Mouse (Mus musculus) MEL (cell line): ENCODE measurements around the gene Zmym2. TPM values are rescaled to one million over a fixed set of nuclear protein-coding genes. Genes with fewer than 3 reads are reported as not detected.
"Not testable (repeated sequence)": the region's sequence is repeated elsewhere in the genome, so short reads cannot be mapped to it uniquely, and the experiment has no call there.

Experiments
- DNase-seq: peaks from one replicate; pipeline ENCODE4 v3.0.0; 2011; ENCODE audit warnings: low read depth, low spot score
- H3K27ac ChIP-seq: 2 replicates; pipeline ENCODE4 v1.5.1; 2012; ENCODE audit warnings: low read depth, mild to moderate bottlenecking, control low read depth, low read length, moderate library complexity; ENCODE audit not compliant: control insufficient read depth
- H3K27me3 ChIP-seq, 2 experiments: fragments of 150-350 bp in 1 of 2; sonication (generic) in 1 of 2; 2 replicates each; pipeline ENCODE4 v1.6.1; 2012; ENCODE audit warnings: low read length in 2 of 2, mild to moderate bottlenecking in 2 of 2, improper control_type of control experiment in 1 of 2, moderate library complexity in 1 of 2; ENCODE audit not compliant: insufficient read depth in 2 of 2, control insufficient read depth in 1 of 2
- H3K36me3 ChIP-seq, 2 experiments: 2 replicates each; pipeline ENCODE4 v1.6.1; 2012 to 2014; ENCODE audit warnings: low read length in 2 of 2, improper control_type of control experiment in 1 of 2, inconsistent platforms in 1 of 2, mild to moderate bottlenecking in 1 of 2; ENCODE audit not compliant: insufficient read depth in 2 of 2, control insufficient read depth in 1 of 2
- H3K4me1 ChIP-seq, 2 experiments: fragments of 150-350 bp in 1 of 2; sonication (generic) in 1 of 2; 2 replicates each; pipeline ENCODE4 v1.6.1; 2012; ENCODE audit warnings: low read length in 2 of 2, improper control_type of control experiment in 1 of 2, mild to moderate bottlenecking in 1 of 2; ENCODE audit not compliant: insufficient read depth in 2 of 2, control insufficient read depth in 1 of 2
- H3K4me3 ChIP-seq, 2 experiments: fragments of 150-350 bp in 1 of 2; sonication (generic) in 1 of 2; 2 replicates each; pipeline ENCODE4 v1.5.1; 2012; ENCODE audit warnings: low read depth in 2 of 2, low read length in 2 of 2, mild to moderate bottlenecking in 2 of 2, moderate library complexity in 2 of 2, control low read depth in 1 of 2, improper control_type of control experiment in 1 of 2; ENCODE audit not compliant: control insufficient read depth in 1 of 2, insufficient read depth in 1 of 2
- H3K79me2 ChIP-seq: 2 replicates; pipeline ENCODE4 v1.6.1; 2012; ENCODE audit warnings: mild to moderate bottlenecking, low read length, moderate library complexity; ENCODE audit not compliant: control insufficient read depth, poor library complexity, insufficient read depth
- H3K9ac ChIP-seq: 2 replicates; pipeline ENCODE4 v1.6.1; 2012; ENCODE audit warnings: low read depth, mild to moderate bottlenecking, control low read depth, low read length, moderate library complexity; ENCODE audit not compliant: control insufficient read depth, poor library complexity, severe bottlenecking
- H3K9me3 ChIP-seq: fragments of 150-350 bp; sonication (generic); replicated peaks from 2 replicates; pipeline ENCODE4 v1.6.1; 2012; ENCODE audit warnings: mild to moderate bottlenecking, low read length, improper control_type of control experiment, moderate library complexity; ENCODE audit not compliant: insufficient read depth
- CHD2 ChIP-seq: IDR thresholded peaks from 2 replicates; pipeline ENCODE4 v1.6.1; 2011; ENCODE audit warnings: low read length, improper control_type of control experiment
- CTCF ChIP-seq, 3 experiments: IDR thresholded peaks in 2 of 3; conservative IDR thresholded peaks in 1 of 3; 2 replicates each; pipeline ENCODE4 v1.5.1; 2011 to 2012; ENCODE audit warnings: low read length in 3 of 3, low read depth in 2 of 3, mild to moderate bottlenecking in 2 of 3, improper control_type of control experiment in 1 of 3, inconsistent platforms in 1 of 3, mixed read lengths in 1 of 3, moderate library complexity in 1 of 3; ENCODE audit not compliant: control insufficient read depth in 1 of 3, insufficient read depth in 1 of 3, poor library complexity in 1 of 3, severe bottlenecking in 1 of 3
- E2F4 ChIP-seq: IDR thresholded peaks from 2 replicates; pipeline ENCODE4 v1.6.1; 2011; ENCODE audit warnings: low read depth, low read length, improper control_type of control experiment, borderline replicate concordance
- EP300 ChIP-seq, 2 experiments: IDR thresholded peaks; 2 replicates each; pipeline ENCODE4 v1.6.1; 2011; ENCODE audit warnings: improper control_type of control experiment in 2 of 2, low read length in 2 of 2, low read depth in 1 of 2, mild to moderate bottlenecking in 1 of 2
- ETS1 ChIP-seq: IDR thresholded peaks from 2 replicates; pipeline ENCODE4 v1.6.1; 2012; ENCODE audit warnings: low read depth, mild to moderate bottlenecking, inconsistent platforms, low read length, improper control_type of control experiment, moderate library complexity
- GATA1 ChIP-seq: IDR thresholded peaks from 2 replicates; pipeline ENCODE4 v1.6.1; 2011; ENCODE audit warnings: low read depth, low read length, improper control_type of control experiment
- JUND ChIP-seq: IDR thresholded peaks from 2 replicates; pipeline ENCODE4 v1.6.1; 2011; ENCODE audit warnings: low read depth, mild to moderate bottlenecking, improper control_type of control experiment, low read length
- MAX ChIP-seq: IDR thresholded peaks from 2 replicates; pipeline ENCODE4 v1.6.1; 2011; ENCODE audit warnings: low read length, improper control_type of control experiment
- MAZ ChIP-seq: IDR thresholded peaks from 2 replicates; pipeline ENCODE4 v1.6.1; 2012; ENCODE audit warnings: low read depth, mild to moderate bottlenecking, inconsistent platforms, low read length, improper control_type of control experiment
- MEF2A ChIP-seq: IDR thresholded peaks from 2 replicates; pipeline ENCODE4 v1.6.1; 2014; ENCODE audit warnings: low read depth, mild to moderate bottlenecking, inconsistent platforms, low read length, improper control_type of control experiment; ENCODE audit not compliant: poor library complexity, insufficient replicate concordance, severe bottlenecking; ENCODE audit errors: extremely low read depth
- MXI1 ChIP-seq: IDR thresholded peaks from 2 replicates; pipeline ENCODE4 v1.6.1; 2011; ENCODE audit warnings: mild to moderate bottlenecking, low read depth, low read length, improper control_type of control experiment
- MYC ChIP-seq: IDR thresholded peaks from 2 replicates; pipeline ENCODE4 v1.6.1; 2011; ENCODE audit warnings: low read depth, mild to moderate bottlenecking, low read length, improper control_type of control experiment, moderate library complexity
- POLR2A ChIP-seq, 2 experiments: IDR thresholded peaks; 2 replicates each; pipeline ENCODE4 v1.6.1; 2011 to 2012; ENCODE audit warnings: low read length in 2 of 2, mild to moderate bottlenecking in 2 of 2, control low read depth in 1 of 2, improper control_type of control experiment in 1 of 2, low read depth in 1 of 2, moderate library complexity in 1 of 2; ENCODE audit not compliant: control insufficient read depth in 1 of 2, insufficient read depth in 1 of 2, poor library complexity in 1 of 2
- RCOR1 ChIP-seq: IDR thresholded peaks from 2 replicates; pipeline ENCODE4 v1.6.1; 2012; ENCODE audit warnings: low read depth, mild to moderate bottlenecking, inconsistent platforms, low read length, improper control_type of control experiment
- SIN3A ChIP-seq: IDR thresholded peaks from 2 replicates; pipeline ENCODE4 v1.6.1; 2012; ENCODE audit warnings: low read length, improper control_type of control experiment, inconsistent platforms
- SMC3 ChIP-seq: IDR thresholded peaks from 2 replicates; pipeline ENCODE4 v1.6.1; 2011; ENCODE audit warnings: low read depth, low read length, improper control_type of control experiment
- TBP ChIP-seq: IDR thresholded peaks from 2 replicates; pipeline ENCODE4 v1.8.0; 2011; ENCODE audit warnings: low read depth, low read length, improper control_type of control experiment
- TCF12 ChIP-seq: IDR thresholded peaks from 2 replicates; pipeline ENCODE4 v1.6.1; 2014; ENCODE audit warnings: low read depth, mild to moderate bottlenecking, inconsistent platforms, low read length, improper control_type of control experiment, moderate library complexity
- UBTF ChIP-seq: IDR thresholded peaks from 2 replicates; pipeline ENCODE4 v1.6.1; 2012; ENCODE audit warnings: low read depth, mild to moderate bottlenecking, inconsistent platforms, low read length, improper control_type of control experiment, moderate library complexity, borderline replicate concordance; ENCODE audit not compliant: insufficient read depth
- USF2 ChIP-seq, 2 experiments: IDR thresholded peaks; 2 replicates each; pipeline ENCODE4 v1.6.1; 2011 to 2012; ENCODE audit warnings: improper control_type of control experiment in 2 of 2, low read length in 2 of 2, borderline replicate concordance in 1 of 2, inconsistent platforms in 1 of 2, low read depth in 1 of 2, mild to moderate bottlenecking in 1 of 2; ENCODE audit not compliant: insufficient read depth in 1 of 2
- ZKSCAN1 ChIP-seq: IDR thresholded peaks from 2 replicates; pipeline ENCODE4 v1.6.1; 2012; ENCODE audit warnings: low read depth, mild to moderate bottlenecking, inconsistent platforms, low read length, improper control_type of control experiment, moderate library complexity
- polyA plus RNA-seq, 2 experiments: library from polyadenylated mRNA; stranded (reverse) in 1 of 2; unstranded in 1 of 2; fragments of >175 nt in 1 of 2; fragments of >200 nt in 1 of 2; gene quantifications; 2 replicates each; pipeline versions ENCODE4 v1.2.1 to v1.2.4; 2012; ENCODE audit warnings: low replicate concordance in 2 of 2, low read depth in 1 of 2; ENCODE audit not compliant: insufficient read length in 2 of 2, insufficient read depth in 1 of 2, missing spikeins in 1 of 2
- total RNA-seq: library from RNA; depleted of rRNA; stranded (reverse); fragments of 300-350 nt; gene quantifications from 2 replicates; pipeline ENCODE4 v1.2.3, GENCODE M21; 2012; rRNA removed

Gene Zmym2
- 9.8 and 12.2 TPM in 2 replicates for total RNA-seq
- polyA plus RNA-seq, result 100 to 1,000 TPM in 1 of 2 experiments, 10 to 100 TPM in 1; 27.7 to 407 TPM

DNA sequence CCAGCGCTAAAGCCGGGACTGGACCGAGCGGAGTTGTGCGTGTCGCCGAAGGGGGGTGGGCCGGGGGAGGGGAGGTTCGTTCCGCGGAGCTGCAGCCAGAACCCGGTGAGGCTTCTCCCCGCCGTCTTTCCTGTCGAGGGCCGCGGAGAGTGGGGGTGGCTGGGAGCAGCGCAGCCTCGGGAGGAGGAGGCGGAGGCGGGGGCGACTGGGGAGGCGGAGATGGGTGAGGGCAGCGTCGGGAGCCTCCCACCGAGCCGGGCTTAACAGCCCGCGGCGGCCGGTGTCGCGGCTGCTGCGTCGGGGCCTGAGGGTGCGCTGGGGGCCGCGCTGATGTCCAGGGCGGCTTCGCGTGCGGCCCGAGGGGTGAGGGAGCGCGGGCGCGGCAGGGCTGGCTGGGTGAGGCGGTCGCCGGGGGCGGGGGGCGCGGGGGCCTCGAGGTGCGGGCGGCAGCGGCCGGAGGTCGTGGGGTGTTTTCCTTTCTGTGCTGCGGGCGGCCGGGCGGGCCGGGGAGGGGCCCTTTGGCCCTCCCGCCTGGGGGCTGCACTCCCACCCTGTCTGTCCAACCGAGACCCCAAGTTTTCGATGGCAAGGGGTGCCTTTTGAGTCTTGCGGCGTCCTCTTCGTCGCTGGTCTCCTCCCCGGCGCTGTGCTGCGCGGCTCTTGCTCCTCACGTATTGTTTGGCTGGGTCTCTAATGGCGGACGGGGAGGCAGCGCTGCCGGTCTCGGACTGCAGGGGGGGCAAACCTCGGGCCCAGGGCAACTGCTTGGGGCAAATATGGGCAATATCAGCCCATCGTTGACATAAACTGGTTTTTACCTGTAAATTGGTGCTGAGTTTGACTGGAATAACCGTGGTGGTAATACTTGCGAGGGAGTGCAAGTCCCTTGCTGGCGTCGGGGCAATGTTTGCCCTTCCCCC, at the start of gene Zmym2:
Zmym2 (plus strand) TSS at position 60 of the 920 bp plus-strand sequence.
- not testable (repeated sequence) for H3K4me1 ChIP-seq, H3K9me3 ChIP-seq, H3K27me3 ChIP-seq
- Histone ChIP-seq H3K79me2 (peaks cover 27% of the 10 kb centered on the region), H3K9ac (peak within 1 kb of the TSS; percentile 98), H3K4me3 (peak within 1 kb of the TSS; percentile 66 to 79), H3K36me3 (peaks cover 4 to 17% of the 10 kb centered on the region in 2 experiments; a peak in 3 of 4 replicates), H3K27ac (peak within 1 kb of the TSS; percentile 95)
- peak; percentile 39; the same call in 1 of the 2 replicates for TF ChIP-seq MAZ
- peak; percentile 44 to 54 (median 54) for TF ChIP-seq CTCF (IDR thresholded peaks at IDR 0.05 in 2 of 3, conservative IDR thresholded peaks at IDR 0.05 in 1 of 3; ENCODE audit: control insufficient read depth in 1 of 3, insufficient read depth in 1 of 3, low read depth in 2 of 3, low read length in 3 of 3, poor library complexity in 1 of 3, severe bottlenecking in 1 of 3)
- TF ChIP-seq POLR2A (IDR thresholded peaks at IDR 0.05; ENCODE audit: control insufficient read depth in 1 of 2, insufficient read depth in 1 of 2, low read depth in 1 of 2, low read length in 2 of 2, poor library complexity in 1 of 2), result 0 out of 4 replicates have a peak, but pooled peaks of 1 of the 2 experiments have one; percentile 5
- TF ChIP-seq SIN3A, result peak; percentile 18; the same call in 1 of the 2 replicates
- TF ChIP-seq TBP, result 0 out of 2 replicates have a peak, but pooled peaks have one; percentile 26
- TF ChIP-seq UBTF, result 0 out of 2 replicates have a peak, but pooled peaks have one; percentile 80
- DNase-seq, result peak; percentile 86

DNA sequence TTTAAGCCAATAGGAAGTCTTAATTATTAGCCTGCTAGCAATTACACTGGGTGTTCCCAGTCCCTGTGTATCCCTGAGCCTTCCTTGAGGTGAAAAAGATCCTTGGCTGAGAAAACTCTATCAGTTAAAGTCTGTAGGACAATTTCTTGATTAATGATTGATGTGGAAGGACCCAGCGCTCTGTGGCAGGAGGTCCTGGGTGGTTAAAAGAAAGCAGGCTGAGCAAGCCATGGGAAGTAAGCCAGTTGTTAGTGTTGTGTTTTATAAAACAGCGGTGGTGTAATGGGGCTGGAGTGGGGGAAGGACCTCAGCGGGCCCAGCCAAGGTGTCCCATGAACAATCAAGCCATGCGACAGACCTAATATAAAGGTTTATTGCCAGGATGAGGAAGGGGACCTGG, 42.4 kb upstream of the Zmym2 start:
- no peaks in the 10 kb centered on the region for H3K9me3 ChIP-seq
- TF ChIP-seq UBTF (no peak), MAX (no peak), USF2 (IDR thresholded peaks at IDR 0.05; ENCODE audit: borderline replicate concordance in 1 of 2, insufficient read depth in 1 of 2, low read depth in 1 of 2, low read length in 2 of 2) (no peak), GATA1 (no peak), MYC (no peak), MEF2A (no peak), SIN3A (no peak), CHD2 (no peak), EP300 (IDR thresholded peaks at IDR 0.05; ENCODE audit: low read depth in 1 of 2, low read length in 2 of 2) (no peak), SMC3 (no peak), TCF12 (no peak), RCOR1 (no peak), MAZ (no peak), E2F4 (no peak), MXI1 (no peak), ZKSCAN1 (no peak), JUND (no peak), ETS1 (no peak)
- TF ChIP-seq, all 39 proteins: peak for 0
- Histone ChIP-seq H3K79me2 (no peaks in the 10 kb centered on the region), H3K36me3 (no peaks in the 10 kb centered on the region), H3K4me3 (no peak overlapping the region), H3K27me3 (peaks cover 0 to 1% of the 10 kb centered on the region in 2 experiments; a peak in 1 of 4 replicates), H3K4me1 (no peaks in the 10 kb centered on the region), H3K27ac (no peak overlapping the region), H3K9ac (no peak overlapping the region)
- DNase-seq, result no peak
